Mouse (Mus musculus): ENCODE results near the gene Hoxa4. TPM values are rescaled to one million over a fixed set of nuclear protein-coding genes. Genes with fewer than 3 reads are reported as not detected.

Hoxa4 gene
- total RNA-seq, 1 experiment, result 0.13 TPM

DNA sequence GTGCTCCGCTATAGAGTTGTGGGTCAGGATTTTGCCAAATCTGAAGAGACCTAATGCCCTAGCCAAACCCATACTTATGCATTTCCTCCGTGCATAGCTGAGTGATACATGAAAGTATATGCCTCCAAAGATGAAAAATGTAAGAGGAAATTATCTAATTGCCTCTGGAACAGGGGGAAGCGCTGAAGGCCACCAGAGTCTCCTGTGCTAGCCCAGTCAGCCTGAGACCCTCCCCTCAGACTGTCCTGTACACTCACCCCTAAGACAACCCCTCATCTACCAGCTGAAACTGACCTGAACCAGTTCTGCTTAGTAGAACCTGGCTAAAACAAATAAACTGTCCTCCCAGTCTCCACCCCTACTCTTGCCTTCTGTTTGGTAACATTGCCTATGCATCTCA is 10.8 kb downstream of the Hoxa4 start:
- DNase-seq (ENCODE audit: low read depth, low spot score), result no peak
- H3K9me3 ChIP-seq (ENCODE audit: control insufficient read depth, insufficient read depth, low read depth, low read length), result no peaks in the 10 kb centered on the region
- no peak for TF ChIP-seq CHD2 (IDR thresholded peaks at IDR 0.05; ENCODE audit: low read depth, low read length)
- no peak for TF ChIP-seq ZNF384 (IDR thresholded peaks at IDR 0.05; ENCODE audit: low read depth, low read length)
- TF ChIP-seq MAFK (IDR thresholded peaks at IDR 0.05; ENCODE audit: insufficient read depth, low read depth, low read length), result no peak
- no peak for TF ChIP-seq HCFC1 (IDR thresholded peaks at IDR 0.05; ENCODE audit: borderline replicate concordance, insufficient read depth, low read length)
- no peak for TF ChIP-seq ZC3H11A (IDR thresholded peaks at IDR 0.05; ENCODE audit: borderline replicate concordance, low read depth, low read length)
- H3K27ac ChIP-seq (ENCODE audit: insufficient read depth, low read depth, low read length, poor library complexity, severe bottlenecking), result no peak overlapping the region
- no peak overlapping the region for H3K4me3 ChIP-seq (ENCODE audit: insufficient read depth in 1 of 2, low read depth in 1 of 2, low read length in 2 of 2, poor library complexity in 1 of 2, severe bottlenecking in 1 of 2)
- in situ Hi-C loops (cut with MboI; ENCODE audit: low sequenced_read_pairs in 2 of 2, unreplicated experiment in 2 of 2), result no loop called here
- no peak overlapping the region for H3K9ac ChIP-seq (ENCODE audit: insufficient read depth, low read depth, low read length, poor library complexity, severe bottlenecking)
- H3K36me3 ChIP-seq (ENCODE audit: control insufficient read depth, insufficient read depth, low read length, poor library complexity, severe bottlenecking), result no peaks in the 10 kb centered on the region
- peaks cover 0 to 2% of the 10 kb centered on the region in 2 experiments; a peak in 2 of 4 replicates for H3K4me1 ChIP-seq (ENCODE audit: control insufficient read depth in 2 of 2, insufficient read depth in 2 of 2, low read length in 2 of 2, poor library complexity in 1 of 2)

DNA sequence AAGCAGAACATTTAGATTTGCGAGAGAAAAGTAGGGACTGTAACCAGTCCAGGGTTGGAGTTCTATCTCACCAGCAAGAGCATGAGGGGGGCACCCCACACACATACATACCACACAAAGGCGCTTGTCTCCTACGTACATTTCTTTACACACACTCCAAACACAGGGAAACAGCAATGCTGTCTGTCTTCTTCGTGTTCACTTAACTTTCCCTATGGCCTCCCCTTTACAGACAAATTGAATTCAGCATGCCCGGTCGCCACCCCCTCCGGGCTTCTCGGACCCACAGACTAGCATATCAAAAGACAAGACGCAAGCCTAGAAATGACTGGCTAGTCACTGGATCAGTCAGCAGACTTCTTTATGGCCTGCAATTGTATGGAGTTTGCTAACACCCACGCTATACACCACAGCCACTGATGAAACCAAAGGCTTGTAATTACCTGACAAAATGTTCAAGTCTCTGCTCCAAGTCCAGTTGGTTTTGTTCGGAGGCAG is 11.3 kb downstream of the Hoxa4 start:
- in situ Hi-C loops (cut with MboI; ENCODE audit: low sequenced_read_pairs in 2 of 2, unreplicated experiment in 2 of 2), result no loop called here
- Histone ChIP-seq H3K36me3 (ENCODE audit: control insufficient read depth, insufficient read depth, low read length, poor library complexity, severe bottlenecking) (no peaks in the 10 kb centered on the region), H3K4me3 (ENCODE audit: insufficient read depth in 1 of 2, low read depth in 1 of 2, low read length in 2 of 2, poor library complexity in 1 of 2, severe bottlenecking in 1 of 2) (no peak overlapping the region)

DNA sequence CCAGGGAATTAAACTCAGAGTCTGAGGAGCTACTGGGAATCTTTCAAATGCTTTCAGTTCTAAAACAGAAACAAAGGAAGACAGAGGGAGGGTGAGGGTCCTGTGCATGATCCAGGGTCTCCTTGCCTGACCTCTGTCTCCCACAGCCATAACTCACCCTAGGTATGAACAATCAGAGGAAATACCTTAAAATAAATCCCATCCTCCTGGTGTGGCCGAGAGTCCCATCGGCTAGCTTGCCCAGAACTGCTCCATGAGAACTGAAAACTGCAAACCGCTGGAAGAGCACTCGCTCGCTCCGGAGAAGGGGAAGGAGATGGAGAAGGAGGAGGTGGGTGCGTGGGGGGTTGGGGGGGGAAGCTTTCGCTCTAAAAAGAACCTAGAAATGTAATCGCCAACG is 11.9 kb downstream of the Hoxa4 start:
- no peak for TF ChIP-seq HCFC1 (IDR thresholded peaks at IDR 0.05; ENCODE audit: borderline replicate concordance, insufficient read depth, low read length)
- TF ChIP-seq CHD2 (IDR thresholded peaks at IDR 0.05; ENCODE audit: low read depth, low read length), result no peak
- no peak for TF ChIP-seq ZNF384 (IDR thresholded peaks at IDR 0.05; ENCODE audit: low read depth, low read length)
- no peak for TF ChIP-seq ZC3H11A (IDR thresholded peaks at IDR 0.05; ENCODE audit: borderline replicate concordance, low read depth, low read length)
- TF ChIP-seq MAFK (IDR thresholded peaks at IDR 0.05; ENCODE audit: insufficient read depth, low read depth, low read length), result no peak
- Histone ChIP-seq H3K4me1 (ENCODE audit: control insufficient read depth in 2 of 2, insufficient read depth in 2 of 2, low read length in 2 of 2, poor library complexity in 1 of 2) (peaks cover 0 to 2% of the 10 kb centered on the region in 2 experiments; a peak in 2 of 4 replicates), H3K9me3 (ENCODE audit: control insufficient read depth, insufficient read depth, low read depth, low read length) (no peaks in the 10 kb centered on the region), H3K36me3 (ENCODE audit: control insufficient read depth, insufficient read depth, low read length, poor library complexity, severe bottlenecking) (no peaks in the 10 kb centered on the region), H3K27ac (ENCODE audit: insufficient read depth, low read depth, low read length, poor library complexity, severe bottlenecking) (no peak overlapping the region), H3K9ac (ENCODE audit: insufficient read depth, low read depth, low read length, poor library complexity, severe bottlenecking) (no peak overlapping the region), H3K4me3 (ENCODE audit: insufficient read depth in 1 of 2, low read depth in 1 of 2, low read length in 2 of 2, poor library complexity in 1 of 2, severe bottlenecking in 1 of 2) (no peak overlapping the region)
- in situ Hi-C loops (cut with MboI; ENCODE audit: low sequenced_read_pairs in 2 of 2, unreplicated experiment in 2 of 2), result loop anchor here in 1 of 2 experiments (10.0 kb wide), 1 partner anchor 135 kb away; the partner anchor contains the start of gene Evx1
- no peak for DNase-seq (ENCODE audit: low read depth, low spot score)

More for the DNA sequence above, 11.3 kb downstream of the Hoxa4 start:
- no peaks in the 10 kb centered on the region for H3K9me3 ChIP-seq (ENCODE audit: control insufficient read depth, insufficient read depth, low read depth, low read length)
- H3K4me1 ChIP-seq (ENCODE audit: control insufficient read depth in 2 of 2, insufficient read depth in 2 of 2, low read length in 2 of 2, poor library complexity in 1 of 2), result peaks cover 0 to 2% of the 10 kb centered on the region in 2 experiments; a peak in 2 of 4 replicates
- H3K9ac ChIP-seq (ENCODE audit: insufficient read depth, low read depth, low read length, poor library complexity, severe bottlenecking), result no peak overlapping the region
- TF ChIP-seq ZC3H11A (IDR thresholded peaks at IDR 0.05; ENCODE audit: borderline replicate concordance, low read depth, low read length), result no peak
- no peak for TF ChIP-seq CHD2 (IDR thresholded peaks at IDR 0.05; ENCODE audit: low read depth, low read length)
- TF ChIP-seq HCFC1 (IDR thresholded peaks at IDR 0.05; ENCODE audit: borderline replicate concordance, insufficient read depth, low read length), result no peak
- no peak for TF ChIP-seq ZNF384 (IDR thresholded peaks at IDR 0.05; ENCODE audit: low read depth, low read length)
- no peak for TF ChIP-seq MAFK (IDR thresholded peaks at IDR 0.05; ENCODE audit: insufficient read depth, low read depth, low read length)
- H3K27ac ChIP-seq (ENCODE audit: insufficient read depth, low read depth, low read length, poor library complexity, severe bottlenecking), result no peak overlapping the region
- DNase-seq (ENCODE audit: low read depth, low spot score), result no peak

DNA sequence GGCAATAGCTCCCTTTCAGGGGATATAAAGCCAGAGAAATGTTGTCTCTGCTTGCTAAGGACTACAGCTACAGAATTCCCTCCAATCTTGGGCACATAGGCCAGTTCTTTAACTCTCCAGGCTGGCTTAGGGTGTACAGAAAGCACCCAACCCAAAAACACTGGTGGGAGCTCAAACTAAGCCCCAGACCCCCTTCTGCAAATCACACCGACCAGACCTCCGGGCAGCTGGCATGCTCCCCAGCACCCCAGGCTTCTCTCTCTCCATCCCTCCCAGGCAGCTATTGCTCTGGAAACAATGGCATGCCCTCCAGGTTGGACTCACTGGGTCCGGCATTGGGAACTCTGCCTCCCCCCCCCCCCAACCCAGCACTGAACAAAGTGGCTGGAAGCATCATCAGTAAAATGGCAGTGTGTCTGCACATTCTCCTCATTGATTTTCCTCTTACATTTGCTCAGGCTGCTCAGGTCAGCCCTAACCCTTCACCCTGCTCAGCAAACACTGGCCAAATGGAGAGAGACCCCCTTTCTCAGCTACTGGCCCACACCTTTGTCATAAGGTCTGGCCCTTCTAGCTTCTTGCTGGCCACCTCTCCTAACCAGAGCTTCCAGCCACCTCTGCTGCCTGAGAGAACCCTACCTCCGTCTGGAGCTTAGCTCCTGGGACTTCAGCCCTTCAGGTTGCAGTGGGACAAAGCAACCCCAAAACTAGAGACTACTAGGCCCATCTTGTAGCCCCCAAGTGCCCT is 12.5 kb downstream of the Hoxa4 start:
- Histone ChIP-seq H3K27ac (ENCODE audit: insufficient read depth, low read depth, low read length, poor library complexity, severe bottlenecking) (no peak overlapping the region), H3K4me3 (ENCODE audit: insufficient read depth in 1 of 2, low read depth in 1 of 2, low read length in 2 of 2, poor library complexity in 1 of 2, severe bottlenecking in 1 of 2) (no peak overlapping the region), H3K9ac (ENCODE audit: insufficient read depth, low read depth, low read length, poor library complexity, severe bottlenecking) (no peak overlapping the region), H3K9me3 (ENCODE audit: control insufficient read depth, insufficient read depth, low read depth, low read length) (no peaks in the 10 kb centered on the region), H3K36me3 (ENCODE audit: control insufficient read depth, insufficient read depth, low read length, poor library complexity, severe bottlenecking) (no peaks in the 10 kb centered on the region), H3K4me1 (ENCODE audit: control insufficient read depth in 2 of 2, insufficient read depth in 2 of 2, low read length in 2 of 2, poor library complexity in 1 of 2) (peaks cover 0 to 2% of the 10 kb centered on the region in 2 experiments; a peak in 2 of 4 replicates)
- in situ Hi-C loops (cut with MboI; ENCODE audit: low sequenced_read_pairs in 2 of 2, unreplicated experiment in 2 of 2), result loop anchor here in 1 of 2 experiments (10.0 kb wide), 1 partner anchor 136 kb away; the partner anchor contains the start of gene Evx1
- TF ChIP-seq MAFK (IDR thresholded peaks at IDR 0.05; ENCODE audit: insufficient read depth, low read depth, low read length), result no peak
- DNase-seq (ENCODE audit: low read depth, low spot score), result no peak
